Mouse (Mus musculus) kidney, adult 2 months (tissue): ENCODE data around the gene Zcchc17.

Experiments
- CTCF ChIP-seq: fragments of 200-500 bp; conservative IDR thresholded peaks from 2 replicates; pipeline ENCODE4 v1.5.1; 2011; ENCODE audit warnings: low read depth, mild to moderate bottlenecking, control low read depth, low read length, moderate library complexity, mixed read lengths; ENCODE audit not compliant: insufficient read depth, insufficient read length
- POLR2A ChIP-seq: fragments of 200-500 bp; IDR thresholded peaks from one replicate; pipeline ENCODE4 v1.6.1; 2011; ENCODE audit warnings: low read depth, low read length, control low read depth

- TF ChIP-seq CTCF (no peak), POLR2A (no peak)
These were observed 65.2 kb downstream of the Zcchc17 start for GRCm38 (mm10) chr4:130294513-130294912.
